Mouse (Mus musculus) liver, postnatal 0 days (tissue): ENCODE data around the gene Slc36a1. TPM values are rescaled to one million over a fixed set of nuclear protein-coding genes. Genes with fewer than 3 reads are reported as not detected.

Source experiments
- ATAC-seq: fragments of 200-750 bp; cut with Nextera tagmentation; 2 replicates; pipeline ENCODE4 v1.8.0; 2017; ENCODE audit warnings: mild to moderate bottlenecking, moderate library complexity
- DNase-seq: peaks from one replicate; pipeline ENCODE4 v3.0.0-alpha.2; 2016
- H3K27ac ChIP-seq: fragments of 300-500 bp; sonication (generic); 2 replicates; pipeline ENCODE4 v1.5.1; 2014; ENCODE audit warnings: antibody characterized with exemption, moderate library complexity, mild to moderate bottlenecking, low read depth
- H3K27me3 ChIP-seq: fragments of 300-500 bp; sonication (generic); 2 replicates; pipeline ENCODE4 v1.6.1; 2014; ENCODE audit warnings: low read length, control low read depth, mixed read lengths; ENCODE audit not compliant: insufficient read depth
- H3K36me3 ChIP-seq: fragments of 300-500 bp; sonication (generic); replicated peaks from 2 replicates; pipeline ENCODE4 v1.6.1; 2014; ENCODE audit warnings: mild to moderate bottlenecking, control low read depth, low read length, moderate library complexity, mixed read lengths; ENCODE audit not compliant: insufficient read depth
- H3K4me1 ChIP-seq: fragments of 300-500 bp; sonication (generic); 2 replicates; pipeline ENCODE4 v1.6.1; 2014; ENCODE audit warnings: antibody characterized with exemption, mild to moderate bottlenecking, control low read depth; ENCODE audit not compliant: insufficient read depth
- H3K4me2 ChIP-seq: fragments of 300-500 bp; sonication (generic); 2 replicates; pipeline ENCODE4 v1.6.1; 2014; ENCODE audit warnings: low read depth, mild to moderate bottlenecking, low read length, moderate library complexity, mixed read lengths
- H3K4me3 ChIP-seq: fragments of 300-500 bp; sonication (generic); 2 replicates; pipeline ENCODE4 v1.5.1; 2014; ENCODE audit warnings: low read depth, low read length
- H3K9ac ChIP-seq: fragments of 300-500 bp; sonication (generic); replicated peaks from 2 replicates; pipeline ENCODE4 v1.6.1; 2014; ENCODE audit warnings: mild to moderate bottlenecking, moderate library complexity
- H3K9me3 ChIP-seq: fragments of 300-500 bp; sonication (generic); 2 replicates; pipeline ENCODE4 v1.6.1; 2016; ENCODE audit warnings: mild to moderate bottlenecking, control low read depth, low read length, mixed read lengths
- CTCF ChIP-seq: sonication (generic); IDR thresholded peaks from 2 replicates; pipeline ENCODE4 v1.5.1; 2016; ENCODE audit warnings: antibody characterized with exemption, low read depth
- EP300 ChIP-seq: IDR thresholded peaks from 2 replicates; pipeline ENCODE4 v1.6.1; 2016; ENCODE audit warnings: antibody characterized with exemption, low read depth, mild to moderate bottlenecking
- WGBS: fragments of 180-500 bp; shearing (Covaris S2); extraction: QIAGEN DNeasy Blood & Tissue Kit; methylation state at CpG from one replicate; pipeline ENCODE4 v1.1.7; 2014; ENCODE audit not compliant: insufficient replicate concordance; 5-methylcytosine and 5-hydroxymethylcytosine counted together
- polyA plus RNA-seq: library from polyadenylated mRNA; unstranded; fragments of >200 nt; fragmentation: Nextera tagmentation; extraction: Ambion mirVana; gene quantifications from 2 replicates; pipeline ENCODE4 v1.2.1, GENCODE M21; 2015

Gene Slc36a1
- polyA plus RNA-seq, 1 experiment from 2014 or later: 1.7 TPM

DNA sequence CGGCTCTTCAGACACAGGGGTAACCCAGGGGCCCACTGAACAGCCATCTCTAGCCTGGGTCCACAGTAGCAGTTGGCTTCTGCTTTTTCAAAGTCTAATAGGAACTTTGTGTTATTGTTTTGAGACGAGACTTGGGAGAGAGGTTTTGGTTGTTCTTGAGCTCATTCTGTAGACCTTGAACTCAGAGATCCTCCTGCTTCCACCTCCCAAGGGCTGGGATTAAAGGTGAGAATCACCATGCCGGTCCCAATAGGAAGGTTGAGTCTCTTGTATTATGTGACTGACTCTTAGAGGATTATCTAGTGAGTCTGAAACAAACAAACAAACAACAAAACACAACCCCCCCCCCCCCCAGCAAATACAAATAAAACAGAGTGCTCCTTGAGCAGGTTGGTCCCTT is 14.3 kb downstream of the Slc36a1 start:
- peaks cover 33% of the 10 kb centered on the region for H3K36me3 ChIP-seq
- ATAC-seq: no peak

DNA sequence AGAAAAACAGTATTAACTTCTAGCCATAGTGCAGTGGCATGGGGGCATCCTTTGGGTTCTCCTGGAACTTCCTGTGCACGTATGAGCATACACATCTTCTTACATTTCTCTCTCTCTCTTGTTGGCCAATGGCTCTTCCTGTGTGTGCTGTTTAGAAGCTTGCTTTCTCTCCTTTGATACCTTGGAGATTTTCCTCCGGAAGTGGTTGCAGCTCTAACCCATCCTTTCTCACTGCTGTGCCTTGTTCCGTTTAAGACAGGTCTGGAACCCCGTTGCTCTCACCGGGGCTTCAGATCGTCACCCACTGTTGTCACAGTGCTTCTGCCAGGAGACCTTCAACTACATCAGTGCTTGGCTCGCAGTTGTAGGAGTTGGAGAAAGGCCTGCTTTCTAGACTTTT is 17.2 kb downstream of the Slc36a1 start:
- H3K36me3 ChIP-seq: peaks cover 50% of the 10 kb centered on the region
- no peak overlapping the region for H3K9ac ChIP-seq
- H3K4me1 ChIP-seq: no peaks in the 10 kb centered on the region
- DNase-seq: no peak
- no peaks in the 10 kb centered on the region for H3K27me3 ChIP-seq
- TF ChIP-seq CTCF: no peak
- no peak for TF ChIP-seq EP300
- no peak overlapping the region for H3K4me2 ChIP-seq
- H3K9me3 ChIP-seq: no peaks in the 10 kb centered on the region
- WGBS: 80% methylated on average over 7 of the region's 7 CpGs
- ATAC-seq: no peak
- no peak overlapping the region for H3K4me3 ChIP-seq
- H3K27ac ChIP-seq: no peak overlapping the region

More for the DNA sequence above, 14.3 kb downstream of the Slc36a1 start:
- Histone ChIP-seq H3K9ac (no peak overlapping the region; the same call in 1 of the 2 replicates), H3K4me2 (no peak overlapping the region), H3K27me3 (no peaks in the 10 kb centered on the region), H3K4me1 (peaks cover 16% of the 10 kb centered on the region), H3K27ac (peak overlapping the region; percentile 12; the same call in 1 of the 2 replicates), H3K9me3 (no peaks in the 10 kb centered on the region), H3K4me3 (no peak overlapping the region)
- TF ChIP-seq CTCF (no peak), EP300 (no peak)
- 61% methylated on average over 3 of the region's 3 CpGs for WGBS
- DNase-seq: no peak

DNA sequence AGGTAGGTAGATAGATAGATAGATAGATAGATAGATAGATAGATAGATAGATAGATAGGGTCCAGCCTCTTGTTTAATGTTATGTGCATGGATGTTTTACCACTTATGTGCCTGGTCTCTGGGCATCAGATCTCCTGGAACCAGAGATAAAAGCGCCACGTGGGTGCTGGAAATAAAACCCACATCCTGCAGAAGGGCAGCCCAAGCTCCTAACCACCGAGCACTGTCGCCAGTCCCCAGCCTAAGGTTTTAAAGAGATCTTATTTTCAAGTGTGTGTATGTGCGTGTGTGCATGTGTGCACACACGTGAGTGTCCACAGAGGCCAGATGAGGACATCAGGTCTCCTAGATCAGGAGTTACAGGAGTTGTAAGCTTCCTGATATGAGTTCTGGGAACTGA is 26.9 kb downstream of the Slc36a1 start:
- Histone ChIP-seq H3K9ac (no peak overlapping the region), H3K27ac (no peak overlapping the region), H3K4me1 (no peaks in the 10 kb centered on the region), H3K36me3 (peaks cover 26% of the 10 kb centered on the region), H3K4me3 (no peak overlapping the region), H3K9me3 (no peaks in the 10 kb centered on the region), H3K27me3 (no peaks in the 10 kb centered on the region), H3K4me2 (no peak overlapping the region)
- no peak for TF ChIP-seq CTCF
- TF ChIP-seq EP300: no peak
- 54% methylated on average over 6 of the region's 6 CpGs for WGBS
- no peak for ATAC-seq
- no peak for DNase-seq

DNA sequence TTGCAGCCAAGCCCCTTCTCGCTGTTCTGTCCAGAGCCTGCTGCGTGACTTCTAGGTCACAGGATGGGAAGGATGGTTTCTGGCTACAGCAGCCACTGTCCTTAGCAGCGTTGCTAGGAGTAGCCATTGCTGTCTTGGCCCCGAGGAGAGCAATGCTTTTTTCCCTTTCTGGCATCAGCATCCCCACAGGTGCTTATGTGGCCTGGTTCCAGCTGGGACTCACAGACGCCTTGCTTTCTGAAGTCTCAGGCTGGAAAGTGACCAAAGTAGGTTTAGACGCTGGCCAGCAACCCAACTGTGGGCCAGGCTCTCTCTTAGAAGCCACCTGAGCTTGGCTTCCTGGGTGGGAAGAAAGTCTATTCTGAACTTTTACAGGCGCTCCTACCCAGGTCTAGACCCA is 30.1 kb downstream of the Slc36a1 start:
- Histone ChIP-seq H3K4me3 (no peak overlapping the region), H3K36me3 (peaks cover 8% of the 10 kb centered on the region), H3K9ac (no peak overlapping the region), H3K4me1 (no peaks in the 10 kb centered on the region), H3K4me2 (no peak overlapping the region), H3K27ac (no peak overlapping the region), H3K27me3 (no peaks in the 10 kb centered on the region), H3K9me3 (no peaks in the 10 kb centered on the region)
- DNase-seq (no peak), ATAC-seq (no peak)
- 86% methylated on average over 7 of the region's 7 CpGs for WGBS
- TF ChIP-seq CTCF: no peak
- no peak for TF ChIP-seq EP300

DNA sequence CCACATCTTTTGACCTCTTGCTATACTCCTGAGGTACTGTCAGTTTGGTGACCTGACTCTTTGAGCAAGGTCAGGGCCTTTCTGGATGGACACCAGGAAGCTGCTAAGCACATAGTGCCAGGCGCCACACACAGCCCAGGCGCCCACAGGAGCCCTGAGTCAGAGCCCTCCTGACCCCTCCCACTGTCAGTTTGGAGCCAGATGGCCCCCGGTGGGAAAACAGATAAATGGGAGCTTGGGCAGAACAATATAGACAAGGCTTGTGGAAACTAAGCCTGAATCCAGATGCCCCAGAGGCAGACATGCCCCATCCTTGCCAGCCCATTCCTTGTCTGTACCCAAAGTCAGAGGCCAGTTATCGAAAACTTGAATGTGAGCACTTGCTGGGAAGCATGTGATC is 30.6 kb downstream of the Slc36a1 start:
- no peak overlapping the region for H3K27ac ChIP-seq
- peaks cover 8% of the 10 kb centered on the region for H3K36me3 ChIP-seq
- no peak for ATAC-seq
- H3K9me3 ChIP-seq: no peaks in the 10 kb centered on the region
- H3K4me2 ChIP-seq: no peak overlapping the region
- no peak overlapping the region for H3K4me3 ChIP-seq
- DNase-seq: no peak
- no peak overlapping the region for H3K9ac ChIP-seq
- no peaks in the 10 kb centered on the region for H3K27me3 ChIP-seq
- WGBS: 66% methylated on average over 4 of the region's 4 CpGs
- H3K4me1 ChIP-seq: no peaks in the 10 kb centered on the region
- TF ChIP-seq CTCF (no peak), EP300 (no peak)

DNA sequence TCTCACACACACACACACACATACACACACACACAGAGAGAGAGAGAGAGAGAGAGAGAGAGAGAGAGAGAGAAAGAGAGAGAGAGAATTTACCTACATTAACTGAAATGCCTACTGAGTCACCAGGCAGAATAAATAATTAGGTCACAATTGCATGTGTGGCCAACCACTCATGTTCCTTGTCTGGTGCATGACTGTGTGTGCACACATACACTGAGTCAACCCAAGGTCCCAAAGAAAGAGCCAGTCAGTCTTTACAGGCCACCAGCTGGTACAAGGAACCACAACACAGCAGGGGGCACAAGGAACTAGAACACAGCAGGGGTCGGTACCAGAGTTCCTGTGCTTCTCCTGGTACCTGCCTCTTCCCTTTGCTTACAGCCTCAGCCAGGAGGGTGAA is 32.7 kb downstream of the Slc36a1 start:
- Histone ChIP-seq H3K4me2 (no peak overlapping the region), H3K4me3 (no peak overlapping the region), H3K9me3 (no peaks in the 10 kb centered on the region), H3K4me1 (no peaks in the 10 kb centered on the region), H3K27ac (no peak overlapping the region), H3K27me3 (no peaks in the 10 kb centered on the region), H3K9ac (no peak overlapping the region), H3K36me3 (peaks cover 3% of the 10 kb centered on the region)
- ATAC-seq (no peak), DNase-seq (no peak)
- TF ChIP-seq CTCF (no peak), EP300 (no peak)
- 28% methylated on average over 1 of the region's 1 CpGs for WGBS

DNA sequence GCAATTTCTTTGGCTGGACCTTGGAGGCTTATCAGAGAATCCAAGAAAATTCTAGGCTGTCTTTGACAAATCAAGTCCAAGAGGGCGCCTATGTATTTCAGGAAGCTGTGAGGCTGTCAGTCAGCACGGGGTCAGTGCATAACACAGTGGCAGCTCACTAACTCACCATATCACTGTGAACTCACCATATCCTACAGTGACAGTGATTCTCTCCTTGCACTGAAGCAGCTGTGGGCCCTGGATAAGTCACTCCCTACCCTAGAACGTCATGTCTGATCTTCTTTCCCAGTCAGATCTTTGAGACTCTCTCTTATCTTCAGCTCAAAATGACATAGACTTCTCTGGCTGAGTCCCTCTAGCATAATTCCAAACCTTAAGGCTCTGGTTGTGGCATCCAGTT is 35.3 kb downstream of the Slc36a1 start:
- Histone ChIP-seq H3K4me3 (no peak overlapping the region), H3K27ac (no peak overlapping the region), H3K4me2 (no peak overlapping the region), H3K9me3 (no peaks in the 10 kb centered on the region), H3K36me3 (peaks cover 3% of the 10 kb centered on the region), H3K4me1 (no peaks in the 10 kb centered on the region), H3K9ac (no peak overlapping the region), H3K27me3 (no peaks in the 10 kb centered on the region)
- 48% methylated on average over 3 of the region's 3 CpGs for WGBS
- no peak for DNase-seq
- no peak for TF ChIP-seq CTCF
- no peak for TF ChIP-seq EP300
- ATAC-seq: no peak
